Mouse (Mus musculus) brain, embryonic 18.5 days (tissue): ENCODE results near the gene Aspdh.

ENCODE experiments used
- DNase-seq: peaks from one replicate; pipeline ENCODE4 v3.0.0-alpha.2; 2012; ENCODE audit warnings: low read depth, low spot score

The Aspdh gene

GRCm38 (mm10) chr7:44471880-44472557, 6.8 kb downstream of the Aspdh start:
- DNase-seq = no peak

- no peak for DNase-seq
Measured at GRCm38 (mm10) chr7:44472558-44472885, 7.3 kb downstream of the Aspdh start.

GRCm38 (mm10) chr7:44472961-44473646, 7.9 kb downstream of the Aspdh start:
- DNase-seq = no peak

GRCm38 (mm10) chr7:44474419-44474818, 9.2 kb downstream of the Aspdh start:
- no peak for DNase-seq

GRCm38 (mm10) chr7:44475046-44475614, 9.9 kb downstream of the Aspdh start:
- no peak for DNase-seq

- DNase-seq = no peak
Measured at GRCm38 (mm10) chr7:44482836-44483435, 17.7 kb downstream of the Aspdh start.

- no peak for DNase-seq
Measured at GRCm38 (mm10) chr7:44484109-44484508, 18.9 kb downstream of the Aspdh start.

- DNase-seq = no peak
Measured at GRCm38 (mm10) chr7:44484841-44485571, 19.8 kb downstream of the Aspdh start.

- no peak for DNase-seq
Measured at GRCm38 (mm10) chr7:44485572-44486195, 20.5 kb downstream of the Aspdh start.

- no peak for DNase-seq
Measured at GRCm38 (mm10) chr7:44486927-44487575, 21.9 kb downstream of the Aspdh start.

GRCm38 (mm10) chr7:44487936-44488335, 22.7 kb downstream of the Aspdh start:
- no peak for DNase-seq

GRCm38 (mm10) chr7:44488545-44488944, 23.4 kb downstream of the Aspdh start:
- DNase-seq = no peak

- DNase-seq = no peak
Measured at GRCm38 (mm10) chr7:44490281-44490680, 25.1 kb downstream of the Aspdh start.

- no peak for DNase-seq
Measured at GRCm38 (mm10) chr7:44491391-44491790, 26.2 kb downstream of the Aspdh start.

GRCm38 (mm10) chr7:44492166-44492826, 27.1 kb downstream of the Aspdh start:
- no peak for DNase-seq

- no peak for DNase-seq
Measured at GRCm38 (mm10) chr7:44494681-44495080, 29.5 kb downstream of the Aspdh start.

GRCm38 (mm10) chr7:44495086-44495485, 29.9 kb downstream of the Aspdh start:
- DNase-seq = no peak

- DNase-seq = peak; percentile 98
Measured at GRCm38 (mm10) chr7:44495992-44496770, 31.0 kb downstream of the Aspdh start, which contains the start of the genes Emc10 and Fam71e1. Gene Emc10 (minus strand): TSS chr7:44496529. Gene Fam71e1 (plus strand): TSS chr7:44496581.

- no peak for DNase-seq
Measured at GRCm38 (mm10) chr7:44496771-44497109, 31.5 kb downstream of the Aspdh start.
